Mouse (Mus musculus): ENCODE data around the gene Krt39.

The Krt39 gene

DNA sequence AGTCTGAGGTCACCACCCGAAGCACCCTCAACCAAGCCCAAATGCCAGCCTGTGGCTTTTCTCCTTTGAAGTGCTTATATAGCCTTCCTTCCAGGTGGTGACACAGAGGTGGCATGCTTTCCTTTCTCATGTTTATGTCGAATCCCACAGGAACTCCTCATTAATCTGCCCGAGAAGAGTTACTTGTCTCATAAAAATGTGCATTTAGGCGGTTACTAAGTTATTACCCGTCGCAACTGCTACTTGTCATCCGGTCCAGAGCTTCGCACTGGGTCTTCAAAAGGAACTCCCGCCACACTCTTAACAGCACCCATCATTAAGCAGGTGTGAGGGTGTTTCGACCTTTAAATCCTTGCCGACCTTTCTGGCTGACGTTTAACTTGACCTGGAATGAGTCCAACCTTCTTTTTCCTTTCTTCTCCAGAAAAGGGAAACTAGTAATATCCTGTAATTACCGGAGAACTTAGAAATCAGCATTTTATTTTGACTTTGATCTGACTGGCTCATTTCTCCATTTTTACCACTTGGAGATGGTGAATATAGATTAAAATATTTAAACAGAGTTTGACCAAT is at the start of gene Krt39:
Krt39 (minus strand) TSS at position 51 of the 573 bp plus-strand sequence.
- no peak for DNase-seq

DNA sequence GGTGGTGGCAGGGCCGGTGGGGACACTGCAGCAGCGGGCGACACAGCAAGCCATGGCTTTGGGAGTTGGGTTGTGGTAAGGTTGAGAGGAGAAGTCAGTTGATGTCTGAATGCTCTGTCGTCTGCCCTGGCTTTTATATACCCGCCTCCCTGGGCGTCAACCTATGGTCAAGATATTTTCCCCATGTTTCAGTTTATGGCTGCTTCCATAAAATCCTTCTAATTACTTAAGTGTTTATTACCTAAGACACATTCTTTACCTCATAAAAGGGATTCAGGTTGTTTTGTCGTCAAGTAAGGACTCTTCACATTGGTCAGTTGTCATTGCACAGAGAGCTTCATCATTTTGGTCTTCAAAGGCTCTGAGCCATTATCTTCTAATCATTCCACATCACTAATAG is 45.4 kb upstream of the Krt39 start, which contains the start of gene Krtap3-1:
Krtap3-1 (minus strand) TSS at position 101 of the 400 bp plus-strand sequence.
- no peak for DNase-seq

GRCm38 (mm10) chr11:99562580-99562979 is 41.4 kb upstream of the Krt39 start:
- no peak for DNase-seq

GRCm38 (mm10) chr11:99559366-99559765 is 38.2 kb upstream of the Krt39 start, which contains the start of gene Gm11939:
Gene Gm11939, minus strand, starts transcription at chr11:99559466.
- no peak for DNase-seq

GRCm38 (mm10) chr11:99557976-99558745 is 37.0 kb upstream of the Krt39 start:
- no peak for DNase-seq

GRCm38 (mm10) chr11:99556753-99557152 is 35.6 kb upstream of the Krt39 start, which contains the start of gene Krtap3-2:
Gene Krtap3-2, minus strand, starts transcription at chr11:99556853.
- no peak for DNase-seq

- DNase-seq = no peak
These were observed 35.1 kb upstream of the Krt39 start for GRCm38 (mm10) chr11:99556195-99556594.

DNA sequence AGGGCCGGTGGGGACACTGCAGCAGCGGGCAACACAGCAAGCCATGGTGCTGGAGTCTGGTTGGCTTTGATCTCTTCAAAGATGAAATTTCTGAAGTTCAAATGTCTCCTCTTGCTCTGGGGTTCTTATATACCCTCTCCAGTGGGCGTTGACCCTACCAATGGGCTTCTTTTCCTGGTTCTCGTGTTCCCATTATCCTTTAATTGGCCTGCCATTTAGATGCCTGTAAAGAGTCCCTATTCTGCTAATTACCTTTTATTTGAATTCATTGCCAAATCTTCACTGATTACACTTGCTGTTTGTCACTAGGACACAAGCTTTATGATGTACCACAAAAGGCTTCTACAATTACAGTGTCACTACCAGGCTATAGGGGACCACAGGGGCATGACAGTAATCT is 29.6 kb upstream of the Krt39 start, which contains the start of gene Krtap3-3:
Krtap3-3 (minus strand) TSS at position 101 of the 400 bp plus-strand sequence.
- no peak for DNase-seq

DNA sequence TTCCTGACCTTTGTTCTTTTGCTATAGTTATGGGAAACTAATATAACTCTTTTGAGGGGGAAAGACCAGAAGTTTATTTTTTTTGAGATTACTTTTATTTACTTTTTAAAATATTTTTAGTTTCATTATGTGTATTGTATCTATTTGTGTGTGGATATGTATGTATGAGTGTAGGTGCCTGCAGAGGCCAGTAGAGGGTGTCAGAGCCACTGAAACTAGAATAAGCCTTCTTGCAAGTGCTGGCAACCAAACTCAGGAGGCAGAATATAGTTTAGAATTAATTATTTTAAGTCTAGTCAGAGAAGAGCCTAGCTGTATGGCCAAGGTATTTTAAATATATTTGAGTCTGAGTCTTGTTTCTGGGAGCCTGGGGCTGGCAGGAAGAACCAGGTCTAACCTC is 26.8 kb upstream of the Krt39 start:
- DNase-seq = no peak

DNA sequence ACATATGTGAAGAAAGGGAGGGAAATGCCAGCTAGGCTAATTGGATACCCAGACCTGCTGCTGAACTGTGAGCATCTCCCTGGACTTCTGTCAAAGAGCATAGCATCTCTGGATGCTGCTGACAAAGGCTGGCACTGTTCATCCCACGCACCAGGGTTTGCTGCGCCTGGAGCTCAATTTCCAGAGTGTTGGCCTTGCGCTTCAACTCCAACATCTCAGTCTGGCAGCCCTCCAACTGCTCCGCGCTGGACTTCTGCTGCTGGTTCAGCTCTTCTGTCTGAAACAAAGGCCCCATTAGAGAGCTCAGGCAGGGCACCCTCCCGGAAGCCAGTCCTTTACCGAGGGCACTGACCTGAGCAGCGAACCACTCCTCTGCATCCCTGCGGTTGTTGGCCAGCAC is 18.6 kb upstream of the Krt39 start:
- no peak for DNase-seq

DNA sequence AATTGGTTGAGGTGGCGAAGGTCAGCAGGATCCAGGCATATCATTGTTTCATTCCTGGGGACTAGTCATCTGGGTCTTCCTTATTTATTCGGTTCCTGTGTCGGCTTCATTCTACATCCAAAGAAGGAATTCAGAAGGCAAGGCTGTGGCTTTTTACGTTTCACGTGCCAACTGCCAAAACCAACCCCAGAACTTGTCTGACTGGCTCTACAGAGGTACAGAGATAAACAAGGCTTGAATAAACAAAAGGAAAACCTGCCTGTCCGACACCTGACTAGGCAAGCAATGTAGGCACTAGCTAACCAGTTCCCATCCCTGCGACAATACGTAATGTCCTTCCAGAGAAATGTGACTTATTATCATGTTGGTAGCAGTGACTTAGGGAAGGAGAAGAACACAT is 7.0 kb downstream of the Krt39 start:
- no peak for DNase-seq

- DNase-seq = no peak
These were observed 20.9 kb downstream of the Krt39 start for GRCm38 (mm10) chr11:99500095-99500805.

DNA sequence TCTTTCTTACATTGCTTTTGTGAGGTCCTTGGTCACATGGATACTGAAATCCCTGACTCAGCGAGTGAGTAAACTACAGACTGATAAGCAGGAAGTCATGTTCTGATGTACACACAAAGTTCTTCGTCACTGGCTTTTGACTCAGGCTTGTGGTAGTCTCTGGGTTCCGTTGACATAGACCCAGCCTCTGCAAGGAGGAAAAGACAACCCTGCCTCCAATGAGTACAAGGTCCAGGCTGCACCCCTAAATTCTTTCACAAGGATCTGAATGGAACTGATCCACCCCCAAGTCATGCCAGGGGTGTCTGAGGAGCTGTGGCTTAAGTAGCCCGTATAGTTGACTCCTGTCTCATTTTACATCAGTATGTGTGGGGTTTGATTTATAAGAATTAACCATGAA is 24.7 kb downstream of the Krt39 start:
- no peak for DNase-seq

DNA sequence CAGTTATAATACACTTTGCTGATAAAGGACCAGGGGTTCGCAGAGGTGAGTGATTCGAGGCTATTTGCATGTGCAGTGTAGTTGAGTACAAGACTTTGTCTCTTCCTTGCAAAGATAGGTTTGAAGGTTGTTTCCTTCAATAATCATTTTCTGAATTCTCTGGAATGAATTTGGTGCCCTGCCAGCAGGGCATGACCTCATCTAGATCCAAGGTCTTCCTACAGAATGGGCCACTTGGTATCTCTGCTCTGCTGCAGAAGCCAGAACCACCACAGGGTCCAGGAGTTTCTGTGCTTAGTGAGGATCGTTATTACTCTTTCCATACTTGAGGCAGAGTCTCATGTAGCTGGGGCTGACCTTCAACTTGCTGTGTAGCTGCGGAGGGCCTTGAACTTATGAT is 26.4 kb downstream of the Krt39 start:
- no peak for DNase-seq

GRCm38 (mm10) chr11:99493574-99493850 is 27.6 kb downstream of the Krt39 start:
- no peak for DNase-seq

GRCm38 (mm10) chr11:99492733-99493573 is 28.2 kb downstream of the Krt39 start, which contains the start of gene Krt23:
Gene Krt23, minus strand, starts transcription at chr11:99493137.
- DNase-seq = no peak

- no peak for DNase-seq
These were observed 30.1 kb downstream of the Krt39 start for GRCm38 (mm10) chr11:99491040-99491439.

- no peak for DNase-seq
These were observed 30.5 kb downstream of the Krt39 start for GRCm38 (mm10) chr11:99490624-99491023.

DNA sequence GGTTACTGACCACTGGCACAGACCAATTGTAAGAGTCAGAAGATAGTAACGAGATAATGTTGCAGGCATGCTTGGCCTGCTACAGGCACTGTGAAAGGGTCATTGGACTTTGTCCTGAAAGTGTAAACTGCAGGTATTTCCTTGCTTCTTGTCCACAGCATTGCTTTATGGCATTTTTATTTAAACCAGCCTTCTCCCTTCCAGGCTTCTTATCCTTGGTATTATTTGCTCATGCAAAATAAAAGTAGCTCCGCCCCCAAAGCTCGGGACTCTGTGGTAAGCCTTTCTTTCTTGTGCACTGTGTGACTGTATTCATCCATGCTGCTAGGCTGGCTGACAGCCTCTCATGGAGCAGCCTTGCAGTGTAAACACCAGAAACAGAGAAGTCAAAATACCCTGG is 31.9 kb downstream of the Krt39 start:
- DNase-seq = no peak

DNA sequence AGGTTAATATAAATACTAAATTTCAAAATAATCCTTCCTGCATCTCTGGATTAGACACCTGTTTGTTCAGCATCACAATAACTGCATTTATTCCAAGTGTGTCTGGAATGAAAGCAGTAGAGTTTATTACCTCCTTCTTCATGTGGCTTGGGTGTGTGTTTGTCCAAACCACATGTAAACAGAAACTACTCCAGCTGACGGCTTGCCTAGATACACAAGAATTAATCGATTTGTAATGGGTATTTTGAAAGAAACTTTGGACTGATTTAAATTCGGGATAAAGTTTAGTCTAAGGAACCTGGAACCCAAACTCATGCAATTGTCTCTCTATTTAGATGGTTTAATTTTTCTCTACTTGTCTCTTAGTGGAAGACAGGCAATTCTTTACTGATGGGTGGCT is 46.2 kb downstream of the Krt39 start:
- no peak for DNase-seq

- no peak for DNase-seq
These were observed 47.7 kb downstream of the Krt39 start for GRCm38 (mm10) chr11:99473433-99473832.

DNA sequence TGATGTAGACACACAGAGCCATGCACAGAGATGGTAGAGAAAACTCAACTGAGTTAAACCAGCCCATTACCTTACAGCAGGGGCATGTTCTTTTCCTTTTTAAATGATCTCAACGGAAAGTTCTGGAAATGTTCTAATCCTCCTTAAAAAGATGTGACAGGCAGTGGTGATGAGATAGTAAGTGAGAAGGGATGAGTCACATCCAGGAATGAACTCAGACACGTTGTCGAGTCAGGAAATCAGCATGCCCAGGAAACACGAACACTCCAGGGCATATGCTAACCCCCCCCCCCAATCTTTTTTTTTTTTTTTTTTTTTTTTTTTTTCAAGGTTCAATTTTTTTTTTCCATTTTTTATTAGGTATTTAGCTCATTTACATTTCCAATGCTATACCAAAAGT is 48.7 kb downstream of the Krt39 start:
- no peak for DNase-seq

DNA sequence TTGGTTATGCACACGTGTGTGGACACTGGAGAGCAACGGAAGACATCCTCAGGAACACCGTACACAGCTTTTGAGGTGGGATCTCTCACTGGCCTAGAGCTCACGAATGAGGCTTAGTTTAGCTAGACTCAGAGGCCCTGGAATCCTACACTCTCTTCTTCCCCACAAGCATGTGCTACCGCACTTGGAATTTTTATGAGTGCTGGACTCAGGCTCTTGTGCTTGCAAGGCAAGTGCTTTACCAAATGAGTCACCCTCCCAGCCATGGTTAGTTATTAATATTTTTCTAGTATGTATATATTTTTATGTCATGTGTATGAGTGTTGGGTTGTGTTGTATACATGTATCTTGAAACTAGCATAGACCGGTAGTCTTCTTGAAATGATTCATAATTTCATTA is 49.2 kb downstream of the Krt39 start:
- DNase-seq = no peak
